Mouse (Mus musculus) heart, embryonic 15.5 days (tissue): ENCODE data around the gene Wbp2nl. TPM values are rescaled to one million over a fixed set of nuclear protein-coding genes. Genes with fewer than 3 reads are reported as not detected.
A peak's percentile ranks its signal among the peaks of the same experiment; 100 is the strongest.
"Not testable (repeated sequence)": the region's sequence is repeated elsewhere in the genome, so short reads cannot be mapped to it uniquely, and the experiment has no call there.

ENCODE experiments used
- ATAC-seq: fragments of 200-750 bp; cut with Nextera tagmentation; replicated peaks from 2 replicates; pipeline ENCODE4 v1.8.0; 2017; ENCODE audit warnings: low read depth, moderate TSS enrichment; ENCODE audit not compliant: insufficient number of reproducible peaks, insufficient read depth, low FRiP score
- H3K27ac ChIP-seq: fragments of 300-500 bp; sonication (generic); 2 replicates; pipeline ENCODE4 v1.5.1; 2015; ENCODE audit warnings: mild to moderate bottlenecking, inconsistent platforms
- H3K27me3 ChIP-seq: fragments of 300-500 bp; sonication (generic); 2 replicates; pipeline ENCODE4 v1.6.1; 2015; ENCODE audit warnings: inconsistent platforms
- H3K36me3 ChIP-seq: fragments of 300-500 bp; sonication (generic); 2 replicates; pipeline ENCODE4 v1.6.1; 2015; ENCODE audit warnings: mild to moderate bottlenecking, inconsistent platforms
- H3K4me1 ChIP-seq: fragments of 300-500 bp; sonication (generic); replicated peaks from 2 replicates; pipeline ENCODE4 v1.6.1; 2015; ENCODE audit warnings: inconsistent platforms
- H3K4me2 ChIP-seq: fragments of 300-500 bp; sonication (generic); 2 replicates; pipeline ENCODE4 v1.6.1; 2015; ENCODE audit warnings: inconsistent platforms, mild to moderate bottlenecking, moderate library complexity
- H3K4me3 ChIP-seq: fragments of 300-500 bp; sonication (generic); 2 replicates; pipeline ENCODE4 v1.5.1; 2015; ENCODE audit warnings: mild to moderate bottlenecking, inconsistent platforms
- H3K9ac ChIP-seq: fragments of 300-500 bp; sonication (generic); 2 replicates; pipeline ENCODE4 v1.6.1; 2015; ENCODE audit warnings: mild to moderate bottlenecking, inconsistent platforms
- H3K9me3 ChIP-seq: fragments of 300-500 bp; sonication (generic); replicated peaks from 2 replicates; pipeline ENCODE4 v1.6.1; 2016; ENCODE audit warnings: inconsistent platforms
- WGBS: fragments of 180-500 bp; shearing (Covaris S2); methylation state at CpG from one replicate; pipeline ENCODE4 v1.1.7; 2015; ENCODE audit warnings: mixed read lengths; 5-methylcytosine and 5-hydroxymethylcytosine counted together
- polyA plus RNA-seq: library from polyadenylated mRNA; unstranded; fragments of >200 nt; fragmentation: Nextera tagmentation; extraction: Ambion mirVana; gene quantifications from 2 replicates; pipeline ENCODE4 v1.2.1, GENCODE M21; 2015

Gene Wbp2nl
- polyA plus RNA-seq, 1 experiment from 2014 or later: 0.23 TPM

DNA sequence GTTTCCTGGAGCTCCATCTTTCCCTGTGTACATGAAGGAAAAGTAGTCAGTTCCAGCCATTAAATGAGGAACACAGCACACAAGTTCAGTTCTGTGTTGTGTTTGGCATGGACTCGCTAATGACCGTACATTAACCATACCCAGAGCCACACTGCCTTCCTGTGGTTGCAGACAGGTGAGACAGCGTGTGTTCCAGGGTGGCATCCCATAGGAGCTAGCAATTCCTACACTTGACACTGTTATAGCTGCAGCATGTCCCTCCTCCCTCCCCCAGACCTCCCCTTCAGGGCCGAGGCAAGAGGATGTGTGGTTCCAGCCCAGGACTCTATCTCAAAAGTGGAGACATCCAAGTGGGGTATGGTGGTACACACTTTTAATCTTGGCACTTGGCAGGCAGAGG is 51.6 kb downstream of the Wbp2nl start:
- H3K4me1 ChIP-seq: peaks cover 37% of the 10 kb centered on the region
- no peak overlapping the region for H3K4me3 ChIP-seq
- ATAC-seq: no peak
- no peak overlapping the region for H3K9ac ChIP-seq
- no peaks in the 10 kb centered on the region for H3K9me3 ChIP-seq
- H3K27me3 ChIP-seq: no peaks in the 10 kb centered on the region
- no peak overlapping the region for H3K27ac ChIP-seq
- H3K36me3 ChIP-seq: peaks cover 35% of the 10 kb centered on the region
- H3K4me2 ChIP-seq: no peak overlapping the region
- 80% methylated on average over 4 of the region's 4 CpGs for WGBS

DNA sequence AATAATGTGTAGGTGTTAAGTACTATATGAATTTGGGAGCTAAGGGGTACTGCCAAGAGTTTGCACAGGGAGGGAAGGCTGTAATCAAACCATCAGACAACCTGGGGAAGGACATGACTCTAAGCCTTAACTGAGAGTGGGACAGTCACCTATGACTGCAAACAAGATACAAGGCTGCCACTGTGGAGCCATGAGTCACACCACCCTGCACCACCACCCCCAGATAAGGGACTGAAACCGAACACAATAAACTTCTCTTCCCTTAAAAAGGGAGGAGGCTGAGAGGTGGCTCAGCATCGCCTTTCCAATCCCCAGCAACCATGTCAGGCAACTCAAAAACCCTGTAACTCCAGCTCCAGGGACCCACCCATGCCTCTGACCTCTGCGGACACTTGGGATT is 52.7 kb downstream of the Wbp2nl start:
- no peak for ATAC-seq
- no peak overlapping the region for H3K9ac ChIP-seq
- no peak overlapping the region for H3K27ac ChIP-seq
- no peaks in the 10 kb centered on the region for H3K27me3 ChIP-seq
- no peak overlapping the region for H3K4me2 ChIP-seq
- peaks cover 35% of the 10 kb centered on the region for H3K36me3 ChIP-seq
- WGBS: 53% methylated on average over 3 of the region's 3 CpGs
- H3K4me3 ChIP-seq: no peak overlapping the region
- H3K9me3 ChIP-seq: no peaks in the 10 kb centered on the region
- H3K4me1 ChIP-seq: peaks cover 37% of the 10 kb centered on the region

DNA sequence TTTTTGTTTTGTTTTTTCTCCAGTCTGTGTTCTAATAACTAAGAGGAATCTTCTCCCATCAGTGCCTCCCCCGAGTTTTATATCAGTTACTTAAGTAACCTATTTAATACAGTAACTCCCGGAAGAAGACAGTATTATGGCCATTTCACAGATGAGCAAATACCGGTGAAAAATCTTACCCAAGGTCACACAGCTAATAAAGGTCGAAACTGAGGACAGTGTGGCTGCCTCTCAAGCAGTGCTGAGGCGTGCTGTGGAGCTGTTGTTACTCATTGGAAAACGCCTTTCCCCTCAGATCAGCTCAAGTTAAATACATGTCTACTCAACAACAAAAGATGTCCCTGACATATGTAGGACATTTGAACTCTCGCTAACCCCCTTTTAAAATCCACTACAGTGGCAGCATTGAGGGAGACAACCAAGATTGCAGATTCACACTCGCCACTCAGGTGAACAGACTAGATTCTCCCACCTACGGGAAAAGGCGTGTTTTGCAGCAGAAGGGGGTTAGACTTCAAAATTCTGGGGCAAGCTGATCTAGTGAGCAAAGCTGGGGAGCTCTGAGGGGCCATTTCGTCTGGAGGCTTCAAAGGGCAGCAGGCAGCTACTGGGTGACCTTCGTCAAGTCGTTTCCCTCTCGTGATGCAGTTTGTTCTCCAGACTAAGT is 54.5 kb downstream of the Wbp2nl start:
- WGBS: 20% methylated on average over 14 of the region's 14 CpGs
- peak overlapping the region; percentile 98 for H3K9ac ChIP-seq

DNA sequence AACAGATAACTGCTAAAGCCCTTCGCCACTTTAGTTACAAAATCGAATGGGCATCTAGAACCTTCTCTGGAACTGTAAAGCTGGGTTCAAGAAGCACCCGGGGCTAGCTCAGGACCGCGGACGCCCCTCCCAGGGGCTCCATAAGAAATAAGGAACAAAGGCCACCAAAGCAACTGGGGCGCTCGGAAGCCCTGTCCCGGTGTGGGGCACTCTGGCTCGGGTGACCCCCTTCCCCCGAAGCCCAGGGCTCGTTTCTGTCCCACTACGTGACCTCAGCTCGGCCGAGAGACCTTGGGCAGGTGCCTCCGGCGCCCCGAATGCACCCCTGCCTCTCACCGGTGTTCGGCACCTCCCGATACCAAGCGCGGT is 55.0 kb downstream of the Wbp2nl start:
- H3K4me1 ChIP-seq: peaks cover 29% of the 10 kb centered on the region
- peak overlapping the region; percentile 90 for H3K27ac ChIP-seq
- peaks cover 25% of the 10 kb centered on the region for H3K36me3 ChIP-seq
- peak; percentile 37 for ATAC-seq
- WGBS: 0% methylated on average over 23 of the region's 23 CpGs
- H3K27me3 ChIP-seq: no peaks in the 10 kb centered on the region
- H3K4me3 ChIP-seq: peak overlapping the region; percentile 88
- peak overlapping the region; percentile 98 for H3K9ac ChIP-seq
- no peaks in the 10 kb centered on the region for H3K9me3 ChIP-seq
- peak overlapping the region; percentile 81 for H3K4me2 ChIP-seq

More for the DNA sequence above, 54.5 kb downstream of the Wbp2nl start:
- H3K27ac ChIP-seq: peak overlapping the region; percentile 90
- no peak for ATAC-seq
- peak overlapping the region; percentile 88 for H3K4me3 ChIP-seq
- peaks cover 30% of the 10 kb centered on the region for H3K36me3 ChIP-seq
- no peaks in the 10 kb centered on the region for H3K27me3 ChIP-seq
- H3K4me2 ChIP-seq: peak overlapping the region; percentile 81
- H3K9me3 ChIP-seq: no peaks in the 10 kb centered on the region
- H3K4me1 ChIP-seq: peaks cover 24% of the 10 kb centered on the region

DNA sequence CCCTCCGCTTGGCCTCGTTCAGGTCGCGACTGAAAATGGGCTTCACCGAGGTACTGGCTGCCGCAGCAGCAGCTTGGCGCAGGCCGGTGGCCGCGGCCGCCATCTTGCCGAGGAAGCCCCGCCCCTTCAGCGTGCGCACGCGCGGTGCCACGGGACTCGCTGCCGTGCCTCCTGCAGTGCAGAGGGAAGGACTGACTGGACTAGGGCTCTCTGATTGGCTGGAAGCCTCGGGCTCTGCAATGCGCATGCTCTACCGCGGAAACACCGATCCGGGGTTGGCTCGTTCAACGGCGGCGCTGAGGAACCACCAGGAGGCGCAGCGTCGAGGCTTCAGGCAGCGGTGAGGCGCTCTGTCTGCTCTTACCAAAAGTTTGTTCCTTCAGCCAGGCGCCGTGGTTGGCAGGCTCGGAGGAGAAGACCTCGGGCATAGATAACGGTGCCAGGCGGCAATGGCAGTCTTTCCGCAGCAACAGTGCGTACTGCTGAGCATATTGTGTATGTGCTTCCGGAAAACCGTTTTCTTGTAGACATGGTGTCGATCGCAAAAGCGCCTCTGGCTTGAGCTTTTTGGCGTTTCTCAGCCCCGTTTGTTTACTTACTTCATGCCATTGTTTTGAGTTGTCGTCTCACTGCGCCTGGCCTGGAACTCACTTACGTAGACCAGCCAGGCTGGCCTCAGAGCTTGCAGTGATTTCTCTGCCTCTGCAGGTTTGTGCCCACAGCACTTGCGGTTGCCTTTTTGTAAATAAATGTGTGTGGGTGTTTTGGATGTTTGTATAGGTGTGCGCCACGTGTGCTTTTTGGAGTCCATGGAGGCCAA is 55.6 kb downstream of the Wbp2nl start, which contains the start of gene Ndufa6:
Gene Ndufa6 (minus strand): TSS at position 197 of the 820 bp plus-strand sequence.
- Histone ChIP-seq H3K9ac (peak within 1 kb of the TSS; percentile 98), H3K36me3 (peaks cover 19% of the 10 kb centered on the region), H3K9me3 (no peaks in the 10 kb centered on the region), H3K4me2 (peak within 1 kb of the TSS; percentile 81), H3K4me3 (peak within 1 kb of the TSS; percentile 88), H3K27ac (peak within 1 kb of the TSS; percentile 91), H3K4me1 (peaks cover 35% of the 10 kb centered on the region), H3K27me3 (no peaks in the 10 kb centered on the region)
- 2% methylated on average over 57 of the region's 57 CpGs for WGBS
- ATAC-seq: peak; percentile 99

DNA sequence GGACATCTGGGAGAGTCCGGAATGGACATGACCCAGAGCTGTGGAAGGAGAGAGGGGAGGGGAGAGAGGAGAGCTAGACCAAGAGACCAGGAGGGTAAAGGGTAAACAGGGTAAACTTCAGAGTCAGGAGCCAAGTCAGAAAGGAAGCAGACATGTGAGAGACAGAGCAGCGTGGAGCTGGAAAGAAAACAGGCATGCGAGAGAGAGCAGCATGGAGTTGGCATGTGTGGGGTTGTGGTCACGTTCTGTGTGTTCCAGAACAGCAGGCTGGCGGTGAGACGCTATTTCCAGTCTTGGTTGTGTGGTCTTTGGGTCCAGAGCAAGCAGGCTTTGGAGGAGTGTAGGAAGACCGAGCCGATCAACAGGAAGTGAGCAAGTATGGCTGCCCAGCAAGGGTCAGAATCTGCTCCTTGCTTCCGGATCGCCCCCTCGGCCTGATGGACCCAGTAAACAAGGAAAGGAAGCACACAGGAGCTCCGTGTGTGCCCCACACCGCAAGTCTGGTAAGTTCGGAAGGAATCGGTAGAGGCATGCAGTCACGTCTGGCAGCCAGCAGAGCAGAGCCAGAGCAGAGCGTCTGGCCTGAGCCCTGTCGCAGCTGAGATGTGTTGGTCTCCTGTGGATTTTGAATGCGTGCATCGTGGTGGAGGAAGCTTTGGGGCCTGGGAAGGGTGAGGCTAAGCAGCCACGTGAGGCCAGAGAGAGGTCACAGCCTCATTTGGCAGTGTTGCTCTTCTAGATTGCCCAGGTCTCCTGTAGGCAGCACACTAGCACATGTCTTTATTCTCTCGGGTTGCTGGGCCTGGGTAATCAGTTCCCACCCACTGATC is 59.9 kb downstream of the Wbp2nl start:
- Histone ChIP-seq H3K4me1 (peaks cover 22% of the 10 kb centered on the region), H3K27me3 (no peaks in the 10 kb centered on the region), H3K4me3 (no peak overlapping the region)

DNA sequence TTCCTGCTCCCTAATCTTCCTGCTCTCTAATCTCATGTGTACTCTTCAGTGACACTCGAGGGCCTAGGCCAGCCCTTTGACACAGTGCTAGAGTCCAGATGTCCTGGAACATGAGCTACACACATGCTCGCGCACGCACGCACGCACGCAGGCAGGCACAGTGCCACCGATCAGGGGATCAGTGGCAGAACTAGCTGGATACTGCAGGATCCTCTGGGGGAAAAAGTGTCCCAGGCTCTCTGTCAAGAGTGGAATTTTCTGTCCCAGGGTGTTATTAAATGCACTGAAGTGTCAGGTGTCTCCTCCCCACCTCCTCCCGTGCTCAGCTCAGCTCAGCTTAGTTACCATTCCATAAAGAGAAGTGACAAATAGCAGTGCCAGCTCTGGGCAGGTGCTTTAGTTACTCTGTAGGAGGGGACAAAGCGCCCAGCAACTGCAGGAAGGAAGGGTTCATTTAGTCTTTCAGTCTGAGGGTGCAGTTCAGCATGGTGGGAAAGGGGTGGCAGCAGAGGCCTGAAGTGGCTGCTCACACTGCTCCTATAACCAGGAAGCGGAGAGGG is 62.8 kb downstream of the Wbp2nl start:
- Histone ChIP-seq H3K4me3 (no peak overlapping the region), H3K9me3 (no peaks in the 10 kb centered on the region), H3K36me3 (no peaks in the 10 kb centered on the region), H3K4me2 (no peak overlapping the region), H3K27ac (peak overlapping the region; percentile 78), H3K9ac (0 out of 2 replicates have a peak overlapping the region, but pooled peaks have one; percentile 4), H3K4me1 (peaks cover 18% of the 10 kb centered on the region), H3K27me3 (no peaks in the 10 kb centered on the region)
- 54% methylated on average over 11 of the region's 11 CpGs for WGBS
- peak; percentile 69 for ATAC-seq

More for the DNA sequence above, 59.9 kb downstream of the Wbp2nl start:
- Histone ChIP-seq H3K9me3 (no peaks in the 10 kb centered on the region), H3K9ac (0 out of 2 replicates have a peak overlapping the region, but pooled peaks have one; percentile 19), H3K4me2 (peak overlapping the region; percentile 26; the same call in 1 of the 2 replicates), H3K36me3 (no peaks in the 10 kb centered on the region), H3K27ac (peak overlapping the region; percentile 62)
- ATAC-seq: no peak
- WGBS: 48% methylated on average over 22 of the region's 22 CpGs

DNA sequence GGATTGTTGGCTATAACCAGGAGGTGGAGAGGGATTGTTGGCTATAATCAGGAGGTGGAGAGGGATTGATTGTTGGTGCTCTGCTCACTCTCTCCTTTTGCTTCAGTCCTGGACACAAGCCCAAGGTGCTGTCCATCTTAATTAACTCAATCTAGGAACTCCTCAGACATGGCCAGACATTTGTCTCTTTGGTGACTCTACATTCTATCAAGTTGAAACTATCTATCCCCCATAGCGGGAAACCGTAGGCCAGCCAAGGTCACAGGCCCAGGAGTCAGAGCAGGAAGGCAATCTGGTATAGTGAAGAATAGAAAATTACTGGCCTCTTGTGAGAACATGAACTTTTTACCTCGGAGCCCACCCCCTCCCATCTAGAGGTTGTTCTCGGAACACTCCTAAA is 63.5 kb downstream of the Wbp2nl start:
- ATAC-seq: peak; percentile 75
- no peaks in the 10 kb centered on the region for H3K27me3 ChIP-seq
- no peaks in the 10 kb centered on the region for H3K36me3 ChIP-seq
- no peaks in the 10 kb centered on the region for H3K9me3 ChIP-seq
- H3K4me3 ChIP-seq: no peak overlapping the region
- H3K4me1 ChIP-seq: peaks cover 18% of the 10 kb centered on the region
- 59% methylated on average over 4 of the region's 4 CpGs for WGBS
- H3K9ac ChIP-seq: no peak overlapping the region
- peak overlapping the region; percentile 78 for H3K27ac ChIP-seq
- H3K4me2 ChIP-seq: no peak overlapping the region

DNA sequence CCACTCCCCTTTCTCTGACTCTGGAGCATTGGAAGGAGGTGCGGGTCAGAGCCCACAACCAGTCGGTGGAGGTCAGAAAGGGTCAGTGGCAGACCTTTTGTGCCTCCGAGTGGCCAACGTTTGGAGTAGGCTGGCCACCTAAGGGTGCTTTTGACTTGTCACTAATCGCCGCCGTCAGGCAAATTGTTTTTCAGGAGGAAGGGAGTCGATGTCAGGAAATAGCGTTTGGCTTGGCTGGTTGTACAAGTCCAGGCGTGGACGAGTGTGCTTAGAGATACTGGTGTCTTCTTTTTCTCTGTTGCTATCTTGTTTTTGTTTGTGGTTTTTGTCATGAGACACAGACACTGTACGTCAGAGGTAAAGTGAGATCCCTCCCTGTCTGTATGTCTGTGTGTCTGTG is 65.0 kb downstream of the Wbp2nl start:
- not testable (repeated sequence) for H3K9ac ChIP-seq, H3K27ac ChIP-seq, H3K27me3 ChIP-seq, H3K4me3 ChIP-seq, H3K9me3 ChIP-seq, H3K4me2 ChIP-seq, H3K36me3 ChIP-seq, ATAC-seq
- 52% methylated on average over 11 of the region's 12 CpGs for WGBS
- H3K4me1 ChIP-seq: peaks cover 12% of the 10 kb centered on the region
